Mouse (Mus musculus): ENCODE measurements at regions not wholly inside any gene's neighbourhood (a gene's known extent, or its start where the extent isn't known, plus 50 kb on each side); places are given as distances from the start of the nearest gene placed in this dataset.

- 81% methylated on average over 2 of the region's 2 CpGs for WGBS
- no peak overlapping the region for H3K4me2 ChIP-seq (ENCODE audit: low read length)
- H3K9me3 ChIP-seq (ENCODE audit: control insufficient read depth, low read length), result no peaks in the 10 kb centered on the region
- H3K4me3 ChIP-seq (ENCODE audit: low read length), result no peak overlapping the region
- H3K27ac ChIP-seq (ENCODE audit: low read depth, low read length), result no peak overlapping the region
- H3K9ac ChIP-seq (ENCODE audit: low read depth, low read length), result no peak overlapping the region
- no peaks in the 10 kb centered on the region for H3K36me3 ChIP-seq (ENCODE audit: control insufficient read depth, insufficient read depth, low read length)
- no peak for ATAC-seq
- no peaks in the 10 kb centered on the region for H3K4me1 ChIP-seq (ENCODE audit: control insufficient read depth, insufficient read depth, low read depth, low read length)
- H3K27me3 ChIP-seq (replicated peaks; ENCODE audit: control insufficient read depth, insufficient read depth, low read length), result no peaks in the 10 kb centered on the region
Observed at GRCm38 (mm10) chr4:31603776-31604175, 360.1 kb upstream of the Map3k7 start.

GRCm38 (mm10) chr4:31608811-31609210 is 355.1 kb upstream of the Map3k7 start:
- Histone ChIP-seq H3K4me1 (ENCODE audit: control insufficient read depth, insufficient read depth, low read depth, low read length) (peaks cover 4% of the 10 kb centered on the region), H3K36me3 (ENCODE audit: control insufficient read depth, insufficient read depth, low read length) (no peaks in the 10 kb centered on the region), H3K27ac (ENCODE audit: low read depth, low read length) (no peak overlapping the region), H3K4me3 (ENCODE audit: low read length) (no peak overlapping the region), H3K9me3 (ENCODE audit: control insufficient read depth, low read length) (no peaks in the 10 kb centered on the region), H3K9ac (ENCODE audit: low read depth, low read length) (no peak overlapping the region), H3K4me2 (ENCODE audit: low read length) (no peak overlapping the region), H3K27me3 (replicated peaks; ENCODE audit: control insufficient read depth, insufficient read depth, low read length) (no peaks in the 10 kb centered on the region)
- no peak for ATAC-seq
- WGBS, result 81% methylated on average over 8 of the region's 8 CpGs

DNA sequence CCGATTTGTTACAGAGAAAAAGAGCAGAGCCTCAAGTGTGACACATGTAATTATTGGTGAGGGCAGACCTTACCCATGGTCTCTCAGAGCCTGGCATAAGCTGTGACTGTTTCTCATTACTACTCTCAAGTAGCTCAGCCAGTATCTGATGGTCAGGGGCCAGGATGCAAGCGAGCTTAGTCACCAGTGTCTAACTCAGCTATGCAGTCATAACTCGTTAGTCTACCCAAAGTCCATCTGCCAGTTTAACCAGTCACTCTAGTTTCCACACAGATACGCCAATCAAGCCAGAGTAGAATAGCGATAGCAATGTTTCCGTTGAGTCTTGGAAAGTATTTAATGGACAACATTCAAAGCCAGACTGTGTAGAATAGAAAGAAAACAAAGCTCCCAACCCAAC is 354.3 kb upstream of the Map3k7 start:
- Histone ChIP-seq H3K36me3 (ENCODE audit: control insufficient read depth, insufficient read depth, low read length) (no peaks in the 10 kb centered on the region), H3K27ac (ENCODE audit: low read depth, low read length) (no peak overlapping the region), H3K9ac (ENCODE audit: low read depth, low read length) (no peak overlapping the region), H3K4me2 (ENCODE audit: low read length) (no peak overlapping the region), H3K4me3 (ENCODE audit: low read length) (no peak overlapping the region), H3K9me3 (ENCODE audit: control insufficient read depth, low read length) (no peaks in the 10 kb centered on the region), H3K27me3 (replicated peaks; ENCODE audit: control insufficient read depth, insufficient read depth, low read length) (no peaks in the 10 kb centered on the region), H3K4me1 (ENCODE audit: control insufficient read depth, insufficient read depth, low read depth, low read length) (peaks cover 4% of the 10 kb centered on the region)
- WGBS, result 83% methylated on average over 6 of the region's 6 CpGs
- ATAC-seq, result no peak

DNA sequence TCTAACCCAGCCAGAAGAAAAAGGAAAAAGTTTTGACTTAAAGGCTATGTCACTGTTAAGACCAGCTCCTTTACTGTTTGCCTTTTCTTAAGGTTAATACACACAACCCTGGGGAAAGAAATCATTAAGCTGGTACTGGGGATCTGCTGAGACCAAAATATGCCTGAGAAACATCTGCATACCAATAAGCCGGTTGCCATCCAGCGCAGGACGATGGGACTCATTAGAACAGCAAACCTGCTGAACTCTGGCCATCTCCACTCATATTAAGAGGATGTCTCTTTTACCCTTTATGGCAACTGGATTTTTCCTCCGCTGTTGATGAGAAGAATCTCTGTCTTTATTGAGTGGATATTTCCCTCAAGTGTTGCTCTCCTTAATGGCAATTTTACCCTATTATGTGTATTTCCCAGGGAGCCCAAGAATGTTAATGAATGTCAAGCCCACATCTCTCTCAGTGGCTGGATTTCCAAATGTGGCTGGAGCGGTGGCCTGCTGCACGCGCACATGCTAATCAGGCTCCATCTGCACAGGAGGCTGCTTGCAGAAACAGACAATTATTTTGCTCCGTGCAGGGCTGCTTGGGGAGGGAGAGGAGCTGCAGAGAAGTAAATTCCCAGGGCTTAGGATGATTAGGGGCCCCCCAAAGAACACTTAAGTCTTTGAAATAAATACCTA is 351.6 kb upstream of the Map3k7 start:
- Histone ChIP-seq H3K36me3 (ENCODE audit: control insufficient read depth, insufficient read depth, low read length) (no peaks in the 10 kb centered on the region), H3K4me2 (ENCODE audit: low read length) (no peak overlapping the region), H3K9me3 (ENCODE audit: control insufficient read depth, low read length) (no peaks in the 10 kb centered on the region), H3K9ac (ENCODE audit: low read depth, low read length) (no peak overlapping the region), H3K27me3 (replicated peaks; ENCODE audit: control insufficient read depth, insufficient read depth, low read length) (no peaks in the 10 kb centered on the region), H3K4me3 (ENCODE audit: low read length) (no peak overlapping the region), H3K27ac (ENCODE audit: low read depth, low read length) (no peak overlapping the region), H3K4me1 (ENCODE audit: control insufficient read depth, insufficient read depth, low read depth, low read length) (peaks cover 4% of the 10 kb centered on the region)
- ATAC-seq, result peak; percentile 71
- WGBS, result 21% methylated on average over 8 of the region's 8 CpGs

DNA sequence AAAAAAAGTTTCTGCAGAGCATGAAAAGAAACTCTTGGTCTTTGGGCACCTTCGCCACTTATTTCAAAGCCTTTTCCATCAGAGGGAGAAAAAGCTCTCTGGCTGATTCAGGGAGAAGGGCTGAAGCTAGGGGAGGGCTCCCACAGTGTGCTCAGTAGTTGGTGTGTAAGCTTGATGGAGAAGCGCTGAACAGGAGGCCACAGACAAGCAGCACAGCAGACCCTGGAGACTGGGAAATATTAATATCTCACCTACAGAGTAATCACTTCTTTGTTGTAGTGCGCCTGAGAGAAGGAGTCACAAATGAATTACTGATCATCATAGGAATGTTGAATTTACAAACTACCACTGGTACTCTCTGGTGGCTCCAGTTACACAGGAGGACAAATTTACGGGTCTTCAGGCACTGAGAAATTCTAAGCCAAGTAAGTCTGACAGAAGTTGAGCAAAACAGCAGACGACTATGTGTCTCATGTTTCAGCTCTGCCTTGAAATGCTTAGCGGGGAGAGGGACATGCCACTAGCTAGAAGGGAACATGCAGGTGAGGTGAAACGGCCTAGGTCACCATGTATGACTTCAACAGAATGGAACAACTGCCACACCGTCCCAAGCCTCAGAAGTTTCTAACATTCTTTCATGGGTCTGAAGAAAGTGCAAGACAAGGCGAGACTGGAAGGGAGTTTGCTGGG is 350.9 kb upstream of the Map3k7 start:
- Histone ChIP-seq H3K27me3 (replicated peaks; ENCODE audit: control insufficient read depth, insufficient read depth, low read length) (no peaks in the 10 kb centered on the region), H3K4me2 (ENCODE audit: low read length) (no peak overlapping the region), H3K9ac (ENCODE audit: low read depth, low read length) (no peak overlapping the region), H3K36me3 (ENCODE audit: control insufficient read depth, insufficient read depth, low read length) (no peaks in the 10 kb centered on the region), H3K4me3 (ENCODE audit: low read length) (no peak overlapping the region), H3K4me1 (ENCODE audit: control insufficient read depth, insufficient read depth, low read depth, low read length) (peaks cover 7% of the 10 kb centered on the region), H3K9me3 (ENCODE audit: control insufficient read depth, low read length) (no peaks in the 10 kb centered on the region), H3K27ac (ENCODE audit: low read depth, low read length) (no peak overlapping the region)
- ATAC-seq, result peak; percentile 32; the same call in 1 of the 2 replicates
- 64% methylated on average over 9 of the region's 9 CpGs for WGBS

GRCm38 (mm10) chr4:31617572-31617971 is 346.3 kb upstream of the Map3k7 start:
- Histone ChIP-seq H3K27me3 (replicated peaks; ENCODE audit: control insufficient read depth, insufficient read depth, low read length) (no peaks in the 10 kb centered on the region), H3K27ac (ENCODE audit: low read depth, low read length) (no peak overlapping the region), H3K4me3 (ENCODE audit: low read length) (no peak overlapping the region), H3K36me3 (ENCODE audit: control insufficient read depth, insufficient read depth, low read length) (no peaks in the 10 kb centered on the region), H3K4me1 (ENCODE audit: control insufficient read depth, insufficient read depth, low read depth, low read length) (peaks cover 10% of the 10 kb centered on the region), H3K9me3 (ENCODE audit: control insufficient read depth, low read length) (no peaks in the 10 kb centered on the region), H3K4me2 (ENCODE audit: low read length) (no peak overlapping the region), H3K9ac (ENCODE audit: low read depth, low read length) (no peak overlapping the region)
- 51% methylated on average over 7 of the region's 7 CpGs for WGBS
- no peak for ATAC-seq

- no peak overlapping the region for H3K9ac ChIP-seq (ENCODE audit: low read depth, low read length)
- H3K9me3 ChIP-seq (ENCODE audit: control insufficient read depth, low read length), result no peaks in the 10 kb centered on the region
- ATAC-seq, result no peak
- no peak overlapping the region for H3K4me2 ChIP-seq (ENCODE audit: low read length)
- peaks cover 6% of the 10 kb centered on the region for H3K4me1 ChIP-seq (ENCODE audit: control insufficient read depth, insufficient read depth, low read depth, low read length)
- H3K27ac ChIP-seq (ENCODE audit: low read depth, low read length), result no peak overlapping the region
- H3K36me3 ChIP-seq (ENCODE audit: control insufficient read depth, insufficient read depth, low read length), result no peaks in the 10 kb centered on the region
- WGBS, result 40% methylated on average over 4 of the region's 4 CpGs
- H3K4me3 ChIP-seq (ENCODE audit: low read length), result no peak overlapping the region
- no peaks in the 10 kb centered on the region for H3K27me3 ChIP-seq (replicated peaks; ENCODE audit: control insufficient read depth, insufficient read depth, low read length)
Observed at GRCm38 (mm10) chr4:31618026-31618425, 345.9 kb upstream of the Map3k7 start.

DNA sequence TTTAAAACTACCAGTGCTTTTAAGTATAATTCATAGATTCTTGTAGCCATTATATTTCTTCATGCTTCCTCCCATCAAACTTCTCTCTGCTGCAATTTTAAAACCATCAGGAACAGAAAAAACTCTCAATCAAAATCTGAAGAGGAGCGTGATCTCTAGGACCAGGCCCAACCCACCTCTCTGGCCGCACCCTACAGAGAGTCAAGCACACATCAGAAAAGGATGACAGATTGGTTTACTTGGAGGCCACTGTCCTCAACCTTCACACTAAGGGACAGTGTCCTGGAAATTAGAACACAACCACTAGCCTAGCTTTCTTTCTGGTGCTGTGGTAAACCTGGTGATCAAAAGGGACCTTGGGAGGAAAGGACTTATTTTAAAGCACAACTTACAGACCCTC is 342.7 kb upstream of the Map3k7 start:
- ATAC-seq, result no peak
- Histone ChIP-seq H3K9me3 (ENCODE audit: control insufficient read depth, low read length) (no peaks in the 10 kb centered on the region), H3K27ac (ENCODE audit: low read depth, low read length) (no peak overlapping the region), H3K4me1 (ENCODE audit: control insufficient read depth, insufficient read depth, low read depth, low read length) (peaks cover 6% of the 10 kb centered on the region; the same call in 1 of the 2 replicates), H3K4me2 (ENCODE audit: low read length) (no peak overlapping the region), H3K27me3 (replicated peaks; ENCODE audit: control insufficient read depth, insufficient read depth, low read length) (no peaks in the 10 kb centered on the region), H3K36me3 (ENCODE audit: control insufficient read depth, insufficient read depth, low read length) (no peaks in the 10 kb centered on the region), H3K9ac (ENCODE audit: low read depth, low read length) (no peak overlapping the region), H3K4me3 (ENCODE audit: low read length) (no peak overlapping the region)
- WGBS, result 97% methylated on average over 2 of the region's 2 CpGs

GRCm38 (mm10) chr4:31627053-31627452 is 336.8 kb upstream of the Map3k7 start:
- Histone ChIP-seq H3K27ac (ENCODE audit: low read depth, low read length) (no peak overlapping the region), H3K4me1 (ENCODE audit: control insufficient read depth, insufficient read depth, low read depth, low read length) (no peaks in the 10 kb centered on the region), H3K9me3 (ENCODE audit: control insufficient read depth, low read length) (no peaks in the 10 kb centered on the region), H3K4me3 (ENCODE audit: low read length) (no peak overlapping the region), H3K27me3 (replicated peaks; ENCODE audit: control insufficient read depth, insufficient read depth, low read length) (no peaks in the 10 kb centered on the region), H3K36me3 (ENCODE audit: control insufficient read depth, insufficient read depth, low read length) (no peaks in the 10 kb centered on the region), H3K4me2 (ENCODE audit: low read length) (no peak overlapping the region), H3K9ac (ENCODE audit: low read depth, low read length) (no peak overlapping the region)
- no peak for ATAC-seq
- 34% methylated on average over 3 of the region's 3 CpGs for WGBS
